Mouse (Mus musculus) erythroblast, embryonic 14.5 days (primary cell): ENCODE data around the gene Gm49378. TPM values are rescaled to one million over a fixed set of nuclear protein-coding genes. Genes with fewer than 3 reads are reported as not detected.

Source experiments
- H3K27me3 ChIP-seq: 2 replicates; pipeline ENCODE4 v1.6.1; 2012; ENCODE audit warnings: inconsistent platforms; ENCODE audit not compliant: control insufficient read depth
- H3K36me3 ChIP-seq: 2 replicates; pipeline ENCODE4 v1.6.1; 2012; ENCODE audit warnings: mild to moderate bottlenecking, inconsistent platforms; ENCODE audit not compliant: control insufficient read depth
- H3K4me1 ChIP-seq: 2 replicates; pipeline ENCODE4 v1.6.1; 2012; ENCODE audit warnings: inconsistent platforms; ENCODE audit not compliant: control insufficient read depth
- H3K4me3 ChIP-seq: replicated peaks from 2 replicates; pipeline ENCODE3; 2012; ENCODE audit warnings: moderate library complexity, mild to moderate bottlenecking, inconsistent platforms
- H3K9me3 ChIP-seq: 2 replicates; pipeline ENCODE4 v1.6.1; 2012; ENCODE audit warnings: low read length, inconsistent platforms, mixed read lengths; ENCODE audit not compliant: control insufficient read depth
- GATA1 ChIP-seq: IDR thresholded peaks from 2 replicates; pipeline ENCODE4 v1.6.1; 2012; ENCODE audit warnings: low read length, inconsistent platforms, mixed read lengths
- TAL1 ChIP-seq: IDR thresholded peaks from 3 replicates; pipeline ENCODE4 v1.6.1; 2012; ENCODE audit warnings: low read length, inconsistent platforms, mixed read lengths
- polyA plus RNA-seq: library from polyadenylated mRNA; stranded (reverse); fragments of >175 nt; gene quantifications from 2 replicates; pipeline ENCODE4 v1.2.3, GENCODE M21; 2012

Gm49378 gene
- polyA plus RNA-seq, 1 experiment: 0.01 TPM

DNA sequence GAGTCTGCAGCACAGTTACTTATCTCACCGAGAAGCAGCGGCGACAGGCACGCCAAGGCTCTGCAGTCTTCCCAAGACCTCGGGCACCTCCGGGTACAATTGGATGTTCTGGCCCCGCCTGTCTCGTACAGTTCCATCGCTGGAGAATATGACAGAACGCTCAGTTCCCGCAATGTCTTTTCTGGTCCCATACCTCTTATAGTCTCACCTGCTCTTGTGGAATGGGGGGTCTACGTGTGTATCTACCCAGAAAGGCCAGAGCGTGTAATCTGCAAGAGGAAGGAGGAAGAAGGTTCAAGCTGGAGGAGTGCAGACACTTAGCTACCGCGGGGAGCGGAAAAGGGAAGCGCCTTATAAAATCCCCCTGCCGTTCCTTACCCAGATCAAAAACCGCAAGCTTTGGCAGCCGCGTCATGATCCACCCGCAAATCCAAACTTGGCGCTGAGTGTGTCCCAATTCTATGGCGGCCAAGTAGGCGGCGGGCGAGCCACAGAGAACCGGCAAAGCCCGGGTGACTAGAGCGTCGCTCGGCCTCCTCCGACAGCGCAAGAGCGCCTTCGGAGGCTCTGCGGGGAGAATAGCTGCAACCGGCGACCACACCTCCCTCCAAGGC lies 22.4 kb upstream of the Gm49378 start, which contains the start of gene Mdp1:
Gene Mdp1, minus strand, starts transcription at position 549 of the 614 bp plus-strand sequence.
- Histone ChIP-seq H3K36me3 (peaks cover 50% of the 10 kb centered on the region), H3K4me3 (peak within 1 kb of the TSS; percentile 85), H3K27me3 (no peaks in the 10 kb centered on the region), H3K4me1 (peaks cover 31% of the 10 kb centered on the region), H3K9me3 (no peaks in the 10 kb centered on the region)
- TF ChIP-seq TAL1 (no peak), GATA1 (no peak)

DNA sequence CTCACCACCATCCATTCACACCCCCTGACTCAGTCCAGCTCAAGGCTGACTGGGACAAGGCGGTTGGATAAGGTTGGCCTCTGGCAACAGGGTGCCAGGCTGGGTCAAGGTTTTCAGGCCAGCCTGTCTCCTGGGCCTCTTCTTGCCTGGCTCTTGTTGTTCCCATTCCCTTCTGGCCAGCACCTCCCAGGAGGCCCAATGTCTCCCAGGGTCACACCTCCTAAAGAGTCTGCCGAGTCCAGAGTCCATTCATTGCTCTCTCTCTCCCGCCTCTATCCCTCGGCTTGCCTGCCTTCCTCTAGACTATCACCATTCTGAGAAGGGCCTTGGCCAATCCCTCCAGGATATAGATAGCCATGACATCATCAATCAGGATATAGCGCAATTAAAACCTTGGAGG lies 20.3 kb upstream of the Gm49378 start:
- TF ChIP-seq TAL1 (no peak), GATA1 (no peak)
- Histone ChIP-seq H3K4me1 (peaks cover 31% of the 10 kb centered on the region), H3K36me3 (peaks cover 37% of the 10 kb centered on the region), H3K4me3 (no peak overlapping the region), H3K27me3 (no peaks in the 10 kb centered on the region), H3K9me3 (no peaks in the 10 kb centered on the region)

DNA sequence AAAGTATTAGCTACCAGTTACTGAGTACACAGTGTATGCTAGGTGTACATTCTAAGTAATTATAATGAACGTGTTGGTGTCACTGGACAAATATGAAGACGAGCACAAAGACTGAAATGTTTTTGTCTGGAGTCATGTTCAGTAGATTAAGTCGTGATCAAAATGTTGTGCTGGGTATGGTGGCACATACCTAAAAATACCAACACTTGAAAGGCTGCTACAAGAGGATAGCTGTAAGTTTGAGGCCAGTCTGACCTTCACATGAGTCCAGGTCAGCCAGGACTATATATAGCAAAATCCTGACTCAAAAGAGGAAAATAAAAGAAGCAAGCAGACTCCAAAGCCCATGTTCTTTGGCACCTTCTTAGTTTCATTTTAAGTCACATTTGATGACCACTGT lies 19.2 kb upstream of the Gm49378 start:
- H3K4me3 ChIP-seq: no peak overlapping the region
- H3K9me3 ChIP-seq: no peaks in the 10 kb centered on the region
- peaks cover 31% of the 10 kb centered on the region for H3K4me1 ChIP-seq
- TF ChIP-seq GATA1: no peak
- TF ChIP-seq TAL1: no peak
- peaks cover 27% of the 10 kb centered on the region for H3K36me3 ChIP-seq
- no peaks in the 10 kb centered on the region for H3K27me3 ChIP-seq

DNA sequence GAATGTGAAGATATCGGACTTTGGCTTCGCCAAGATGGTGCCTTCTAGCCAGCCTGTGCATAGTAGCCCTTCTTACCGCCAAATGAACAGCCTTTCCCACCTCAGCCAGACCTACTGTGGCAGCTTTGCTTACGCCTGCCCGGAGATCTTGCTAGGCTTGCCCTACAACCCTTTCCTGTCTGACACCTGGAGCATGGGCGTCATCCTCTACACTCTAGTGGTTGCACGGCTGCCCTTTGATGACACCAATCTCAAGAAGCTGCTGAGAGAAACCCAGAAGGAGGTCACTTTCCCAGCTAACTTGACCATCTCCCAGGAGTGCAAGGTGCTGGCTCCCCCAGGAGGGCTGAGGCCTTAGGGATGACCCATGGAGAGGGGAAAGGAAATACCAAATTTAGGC lies 13.8 kb upstream of the Gm49378 start:
- no peaks in the 10 kb centered on the region for H3K9me3 ChIP-seq
- no peak for TF ChIP-seq GATA1
- TF ChIP-seq TAL1: no peak
- peaks cover 8% of the 10 kb centered on the region; the same call in 1 of the 2 replicates for H3K4me1 ChIP-seq
- peaks cover 3% of the 10 kb centered on the region; the same call in 1 of the 2 replicates for H3K27me3 ChIP-seq
- peaks cover 10% of the 10 kb centered on the region for H3K36me3 ChIP-seq
- no peak overlapping the region for H3K4me3 ChIP-seq

DNA sequence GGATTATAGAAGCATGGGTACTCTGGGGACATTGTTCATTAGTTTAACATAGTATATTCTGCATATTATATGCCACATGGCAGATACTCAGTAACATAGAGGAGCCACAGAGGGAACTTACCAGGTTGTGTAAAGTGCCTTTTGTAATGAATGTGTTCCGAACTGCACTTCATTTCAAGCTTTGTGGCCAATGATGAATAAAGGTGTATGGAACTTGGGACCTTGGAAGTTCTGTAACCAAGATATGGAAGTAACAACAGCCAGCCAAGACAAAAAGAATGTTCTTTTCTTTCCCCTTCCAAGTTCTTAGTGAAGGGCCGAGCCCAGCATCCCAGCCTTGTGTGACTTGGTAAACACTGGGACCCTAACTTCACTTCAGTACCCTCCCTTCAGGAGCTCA lies 12.2 kb upstream of the Gm49378 start, which contains the start of gene Tssk4:
Gene Tssk4, plus strand, starts transcription at position 301 of the 400 bp plus-strand sequence.
- no peak within 1 kb of the TSS for H3K4me3 ChIP-seq
- peaks cover 21% of the 10 kb centered on the region for H3K36me3 ChIP-seq
- TF ChIP-seq TAL1 (no peak), GATA1 (no peak)
- H3K4me1 ChIP-seq: peaks cover 21% of the 10 kb centered on the region
- no peaks in the 10 kb centered on the region for H3K9me3 ChIP-seq
- H3K27me3 ChIP-seq: peaks cover 3% of the 10 kb centered on the region; the same call in 1 of the 2 replicates

DNA sequence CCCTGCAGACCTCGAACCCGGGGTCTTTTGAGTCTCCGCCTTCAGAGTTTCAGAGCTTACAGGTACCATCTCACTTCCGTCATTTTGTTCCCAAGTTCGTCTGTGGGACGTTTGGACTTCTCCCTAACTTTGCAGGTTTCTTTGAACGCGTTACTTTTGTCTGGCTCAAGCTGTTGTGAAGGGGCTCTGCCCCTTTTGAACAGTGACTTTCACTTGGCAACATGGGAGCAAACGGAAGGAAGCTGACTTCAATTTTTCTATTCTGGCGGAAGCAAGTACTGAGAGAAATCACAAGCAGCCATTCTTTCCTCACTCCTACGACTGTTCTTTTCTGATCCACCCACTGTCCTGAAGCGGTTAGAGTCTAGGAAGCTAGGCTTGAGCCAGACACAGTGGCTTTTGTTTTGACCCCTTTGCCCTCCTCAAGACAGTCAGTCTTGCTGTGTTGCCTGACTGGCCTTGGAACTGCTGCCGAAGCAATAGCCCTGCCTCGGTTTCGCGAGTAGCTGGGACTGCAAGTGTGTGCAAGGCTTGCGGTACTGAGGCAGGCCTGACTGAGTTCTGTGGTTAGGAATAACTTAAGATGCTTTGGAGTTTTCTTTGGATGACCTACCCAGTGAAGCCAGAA lies 6.7 kb upstream of the Gm49378 start:
- no peak for TF ChIP-seq TAL1
- no peak for TF ChIP-seq GATA1
- no peaks in the 10 kb centered on the region for H3K27me3 ChIP-seq
- peaks cover 60% of the 10 kb centered on the region for H3K4me1 ChIP-seq
- no peaks in the 10 kb centered on the region for H3K9me3 ChIP-seq
- H3K4me3 ChIP-seq: peak overlapping the region; percentile 74
- peaks cover 54% of the 10 kb centered on the region for H3K36me3 ChIP-seq

DNA sequence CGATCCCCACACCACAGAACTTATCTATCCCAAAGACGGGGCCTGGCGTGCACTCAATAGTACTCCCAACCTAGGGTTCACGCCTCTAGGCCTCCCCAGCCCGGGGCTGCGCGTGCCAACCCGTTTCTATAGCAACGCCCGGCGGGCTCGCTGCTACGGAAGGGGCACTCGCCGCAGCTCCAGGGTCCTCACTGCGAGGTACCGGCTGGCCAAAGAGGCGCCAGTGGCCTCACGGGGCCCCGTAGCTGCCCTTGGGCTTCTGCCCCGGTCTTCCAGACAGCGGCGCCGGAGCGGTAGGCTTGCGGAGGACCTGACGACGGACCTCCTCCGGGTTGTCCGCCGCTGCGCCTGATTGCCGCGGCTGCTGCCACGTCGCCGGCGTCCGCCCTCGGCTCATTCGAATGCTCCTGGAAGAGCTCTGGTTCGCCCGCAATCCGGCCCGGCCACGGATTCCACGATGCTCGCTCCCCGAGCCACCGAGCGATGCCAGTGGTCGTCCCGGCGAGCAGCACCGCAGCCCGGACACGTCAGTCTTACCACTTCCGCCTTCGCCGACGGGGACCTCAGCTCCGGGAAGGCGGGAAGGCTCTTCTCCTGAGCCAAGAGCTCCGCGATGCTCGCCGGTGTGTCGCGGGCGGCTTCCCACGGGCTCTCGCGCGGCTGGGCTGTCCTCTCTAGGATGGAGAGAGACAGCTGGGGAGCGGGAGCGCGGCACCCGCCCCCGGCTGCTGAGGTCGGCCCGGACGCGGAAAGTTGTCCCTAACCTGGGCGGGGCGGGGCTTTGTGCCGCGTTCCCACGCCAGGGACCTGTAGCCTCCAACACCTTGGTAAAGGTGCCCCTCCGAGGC lies 5.6 kb upstream of the Gm49378 start, which contains the start of gene Tm9sf1:
Gene Tm9sf1, minus strand, starts transcription at position 747 of the 848 bp plus-strand sequence.
- no peak for TF ChIP-seq TAL1
- no peak for TF ChIP-seq GATA1

DNA sequence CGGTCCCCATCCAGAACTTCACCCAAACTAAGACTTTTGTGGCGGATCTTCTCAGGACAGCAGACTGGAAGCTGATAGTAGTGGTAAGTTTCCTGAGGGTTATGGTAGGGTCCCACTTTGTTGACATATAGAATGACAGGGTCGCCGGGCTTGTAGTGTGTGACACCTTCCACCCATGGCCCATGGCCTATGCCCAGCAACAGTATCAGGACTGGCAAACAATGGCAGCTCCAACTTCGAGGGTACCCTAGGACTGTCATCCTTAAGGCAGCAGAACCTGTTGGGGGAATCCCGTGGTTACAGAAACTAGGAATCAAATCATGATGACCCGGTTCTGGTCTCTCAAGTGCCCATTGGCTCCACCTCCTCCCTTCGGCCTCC lies 5.0 kb upstream of the Gm49378 start:
- no peak for TF ChIP-seq GATA1
- TF ChIP-seq TAL1: no peak
- no peaks in the 10 kb centered on the region for H3K27me3 ChIP-seq
- H3K4me3 ChIP-seq: peak overlapping the region; percentile 74
- H3K9me3 ChIP-seq: no peaks in the 10 kb centered on the region
- H3K36me3 ChIP-seq: peaks cover 71% of the 10 kb centered on the region
- peaks cover 67% of the 10 kb centered on the region for H3K4me1 ChIP-seq

More for the DNA sequence above, 5.6 kb upstream of the Gm49378 start, which contains the start of gene Tm9sf1:
- Histone ChIP-seq H3K36me3 (peaks cover 65% of the 10 kb centered on the region), H3K9me3 (no peaks in the 10 kb centered on the region), H3K4me1 (peaks cover 65% of the 10 kb centered on the region), H3K4me3 (peak within 1 kb of the TSS; percentile 74), H3K27me3 (no peaks in the 10 kb centered on the region)

DNA sequence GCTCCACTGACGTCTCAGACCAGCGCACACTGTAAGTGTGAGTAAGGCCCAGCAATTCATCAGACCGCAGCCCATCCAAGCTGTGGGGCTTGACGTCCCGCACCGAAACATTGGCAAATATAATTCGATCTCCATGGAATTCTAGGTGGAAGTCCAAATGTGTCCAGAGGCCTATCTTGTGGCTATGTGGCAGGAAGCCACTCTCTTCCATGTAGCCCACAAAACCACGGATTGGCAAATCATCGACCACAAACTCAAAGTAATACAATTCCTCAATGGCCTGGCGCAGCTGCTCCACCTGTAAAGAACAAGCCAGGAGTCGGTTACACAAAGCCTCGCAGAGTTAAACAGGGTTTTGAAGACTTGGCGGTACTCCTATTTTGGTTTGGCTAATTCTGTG lies 3.6 kb upstream of the Gm49378 start:
- Histone ChIP-seq H3K9me3 (no peaks in the 10 kb centered on the region), H3K27me3 (no peaks in the 10 kb centered on the region), H3K4me1 (peaks cover 60% of the 10 kb centered on the region), H3K36me3 (peaks cover 72% of the 10 kb centered on the region), H3K4me3 (no peak overlapping the region)
- no peak for TF ChIP-seq TAL1
- no peak for TF ChIP-seq GATA1
